10 mouse cellular contexts compared by ENCODE assay signal in the genomic region with DNA sequence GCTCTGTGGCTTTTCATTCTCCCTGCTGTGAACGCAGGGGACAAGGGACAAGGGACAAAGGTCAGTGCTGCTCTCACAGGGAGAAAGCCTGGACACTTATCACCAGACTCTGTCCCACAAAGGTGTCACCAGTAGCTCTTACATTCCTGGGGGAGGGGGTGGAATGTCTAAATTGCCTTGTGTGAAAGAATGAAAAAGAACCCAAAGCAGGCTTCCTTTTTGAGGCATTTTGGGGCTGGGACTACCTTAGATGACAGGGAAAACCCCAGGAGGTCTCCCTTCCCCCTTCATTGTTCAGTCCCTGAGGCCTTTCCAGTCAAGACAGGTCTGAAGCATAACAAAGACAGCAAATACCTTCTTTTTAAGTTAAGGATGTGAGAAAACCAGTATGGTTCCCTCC. TPM values are rescaled to one million over a fixed set of nuclear protein-coding genes. Genes with fewer than 3 reads are reported as not detected.
DNase-seq lines count a peak whose midpoint lies in the region; ATAC-seq and TF ChIP-seq lines count a peak whose summit lies in the region.
"Had no signal": no experiment of that assay in that cellular context is flagged by ENCODE, and none has a peak within 500 bp of the region (broad histone marks: within the 10 kb centered on the region; RNA-seq: fewer than 3 reads in every experiment).

No protein-coding gene starts in this region.

- WGBS in kidney, adult 2 months = 16% methylated on average over 1 of the region's 1 CpGs
- WGBS in hindbrain, embryonic 12.5 days = 0% methylated on average over 1 of the region's 1 CpGs

- H3K4me1 ChIP-seq in kidney, adult 2 months (ENCODE audit: control insufficient read depth, insufficient read depth, low read length) = peaks cover 19% of the 10 kb centered on the region
- peaks cover 18% of the 10 kb centered on the region for H3K4me1 ChIP-seq in hindbrain, embryonic 12.5 days

- H3K9ac ChIP-seq in hindbrain, embryonic 12.5 days = no peak overlapping the region
- H3K9ac ChIP-seq: forebrain, embryonic 15.5 days had no signal

- no peaks in the 10 kb centered on the region for H3K27me3 ChIP-seq in kidney, adult 2 months (replicated peaks; ENCODE audit: control insufficient read depth, insufficient read depth, low read length)
- H3K27me3 ChIP-seq in hindbrain, embryonic 12.5 days = no peaks in the 10 kb centered on the region
- H3K27me3 ChIP-seq: forebrain, embryonic 15.5 days had no signal

- H3K27ac ChIP-seq in kidney, adult 2 months (ENCODE audit: insufficient read depth, low read depth, low read length) = peak overlapping the region; percentile 19; the same call in 1 of the 2 replicates
- H3K27ac ChIP-seq in hindbrain, embryonic 12.5 days = no peak overlapping the region
- H3K27ac ChIP-seq: forebrain, embryonic 15.5 days; layer of hippocampus, adult 2 months had no signal

- H3K9me3 ChIP-seq in hindbrain, embryonic 12.5 days (replicated peaks) = no peaks in the 10 kb centered on the region
- H3K9me3 ChIP-seq: forebrain, embryonic 15.5 days had no signal

- H3K36me3 ChIP-seq in kidney, adult 2 months (ENCODE audit: control insufficient read depth, insufficient read depth, low read length) = no peaks in the 10 kb centered on the region
- H3K36me3 ChIP-seq in hindbrain, embryonic 12.5 days = no peaks in the 10 kb centered on the region
- H3K36me3 ChIP-seq: forebrain, embryonic 15.5 days had no signal

- peak; percentile 68 for DNase-seq in kidney, adult 2 months
- no peak for DNase-seq in kidney, postnatal 4 days
- DNase-seq in ZHBTc4 (ENCODE audit: low read depth, low spot score) = peak; percentile 99
- peak; percentile 20 to 54 for DNase-seq in kidney, adult 8-10 months
- peak; percentile 41 for DNase-seq in mesoderm, embryonic 11.5 days (ENCODE audit: low read depth, low spot score)
- no peak for DNase-seq in left cerebral cortex, adult 8-10 months (ENCODE audit: low spot score in 2 of 2)

- TF ChIP-seq CTCF in kidney, adult 2 months (conservative IDR thresholded peaks at IDR 0.05; ENCODE audit: insufficient read depth, insufficient read length, low read depth, low read length) = no peak

- TF ChIP-seq POLR2A in kidney, adult 2 months (IDR thresholded peaks at IDR 0.05; ENCODE audit: low read depth, low read length) = no peak

- no peak overlapping the region for H3K4me2 ChIP-seq in hindbrain, embryonic 12.5 days (replicated peaks)
- H3K4me2 ChIP-seq: forebrain, embryonic 15.5 days had no signal

- no peak for ATAC-seq in hindbrain, embryonic 12.5 days (ENCODE audit: low FRiP score)
- no peak for ATAC-seq in frontal cortex, adult (ENCODE audit: low TSS enrichment)
- ATAC-seq: forebrain, embryonic 15.5 days had no signal

- no peak overlapping the region for H3K4me3 ChIP-seq in kidney, adult 2 months (ENCODE audit: insufficient read depth, low read depth, low read length)
- H3K4me3 ChIP-seq in hindbrain, embryonic 12.5 days = no peak overlapping the region
- H3K4me3 ChIP-seq: forebrain, embryonic 15.5 days; layer of hippocampus, adult 2 months had no signal

RNA-seq across cellular contexts. Expression of a gene that starts 4.4 kb away (rescaled TPM):
- 0.34 and 1.8 TPM in 2 replicates for polyA plus RNA-seq in kidney, adult 2 months (2012; rRNA removed)
- total RNA-seq in left cerebral cortex, adult 8-10 months (2022) = under 1 TPM in 2 of 4 experiments, not detected in 2; 0.15 to 0.37 TPM
- polyA plus RNA-seq in hindbrain, embryonic 12.5 days (2016; fragmentation: Nextera tagmentation; extraction: Ambion mirVana) = 0.12 and 0.33 TPM in 2 replicates
- polyA plus RNA-seq: forebrain, embryonic 15.5 days had no signal

RNA-seq across cellular contexts. Expression of a gene that starts 33.2 kb away (rescaled TPM):
- polyA plus RNA-seq in kidney, adult 2 months (2012; rRNA removed) = 2.1 and 2.2 TPM in 2 replicates
- total RNA-seq in left cerebral cortex, adult 8-10 months (2022) = 10 to 100 TPM; 22.9 to 26.3 (median 25.1) TPM
- 6.9 and 7.2 TPM in 2 replicates for polyA plus RNA-seq in hindbrain, embryonic 12.5 days (2016; fragmentation: Nextera tagmentation; extraction: Ambion mirVana)

RNA-seq across cellular contexts. Expression of a gene that starts 33.6 kb away (rescaled TPM):
- 2.2 and 2.5 TPM in 2 replicates for polyA plus RNA-seq in kidney, adult 2 months (2012; rRNA removed)
- 1 to 10 TPM; 7.0 to 9.4 (median 7.3) TPM for total RNA-seq in left cerebral cortex, adult 8-10 months (2022)
- polyA plus RNA-seq in hindbrain, embryonic 12.5 days (2016; fragmentation: Nextera tagmentation; extraction: Ambion mirVana) = not detected in 2 replicates
- polyA plus RNA-seq: forebrain, embryonic 15.5 days had no signal

Comparison
In these comparisons a context has a peak if more than half of its experiments do, and no peak if none do; other contexts are left out.
1. DNase-seq: peak in kidney, adult 2 months (single experiment), ZHBTc4 (single experiment), kidney, adult 8-10 months (2 of 2) and mesoderm, embryonic 11.5 days (single experiment); none in kidney, postnatal 4 days (0 of 2) and left cerebral cortex, adult 8-10 months (0 of 2).